Mouse (Mus musculus): ENCODE measurements at regions not wholly inside any gene's neighbourhood (a gene's known extent, or its start where the extent isn't known, plus 50 kb on each side); places are given as distances from the start of the nearest gene placed in this dataset.
"Not testable (repeated sequence)": the region's sequence is repeated elsewhere in the genome, so short reads cannot be mapped to it uniquely, and the experiment has no call there.

DNA sequence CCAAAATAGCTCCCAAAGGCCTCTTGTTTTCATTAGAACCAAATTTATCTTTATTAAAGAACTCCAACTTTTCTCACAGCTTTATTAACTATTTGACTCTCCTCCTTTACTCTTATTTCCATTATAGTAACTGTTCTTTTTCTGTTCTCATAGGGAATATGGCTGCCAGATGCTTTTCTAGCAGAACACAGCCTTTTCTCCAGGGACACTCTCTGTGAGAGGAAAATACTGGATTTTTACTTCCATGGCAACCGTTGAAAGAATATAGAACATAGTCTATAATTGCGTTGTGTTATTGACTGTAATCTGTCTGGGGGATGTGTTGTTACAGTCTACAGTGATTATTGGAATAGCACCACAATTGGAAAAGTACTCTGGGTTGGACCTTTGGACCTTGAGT lies 87.1 kb upstream of the Gm5148 start:
- no peak for ATAC-seq (replicated peaks; ENCODE audit: insufficient number of reproducible peaks, low FRiP score, low TSS enrichment, poor library complexity, severe bottlenecking)

DNA sequence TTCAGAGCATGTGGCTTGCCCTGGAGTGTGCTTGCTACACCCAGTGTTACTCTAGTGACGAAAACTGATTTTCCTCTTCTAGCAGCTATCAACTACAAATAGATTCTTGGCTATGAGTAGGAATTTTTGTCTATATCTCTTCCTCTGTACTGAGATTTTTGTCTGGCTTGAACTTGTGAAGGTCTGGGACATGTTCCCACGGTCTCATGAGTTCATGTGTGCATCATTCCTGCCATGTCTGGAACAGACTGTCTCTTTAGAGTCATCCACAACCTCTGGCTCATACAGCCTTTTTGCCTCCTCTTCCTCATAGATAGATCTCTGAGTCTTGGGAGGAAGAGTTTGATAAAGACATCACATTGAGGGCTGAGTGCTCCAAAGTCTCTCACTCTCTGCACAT lies 86.5 kb upstream of the Gm5148 start:
- ATAC-seq (replicated peaks; ENCODE audit: insufficient number of reproducible peaks, low FRiP score, low TSS enrichment, poor library complexity, severe bottlenecking): no peak

DNA sequence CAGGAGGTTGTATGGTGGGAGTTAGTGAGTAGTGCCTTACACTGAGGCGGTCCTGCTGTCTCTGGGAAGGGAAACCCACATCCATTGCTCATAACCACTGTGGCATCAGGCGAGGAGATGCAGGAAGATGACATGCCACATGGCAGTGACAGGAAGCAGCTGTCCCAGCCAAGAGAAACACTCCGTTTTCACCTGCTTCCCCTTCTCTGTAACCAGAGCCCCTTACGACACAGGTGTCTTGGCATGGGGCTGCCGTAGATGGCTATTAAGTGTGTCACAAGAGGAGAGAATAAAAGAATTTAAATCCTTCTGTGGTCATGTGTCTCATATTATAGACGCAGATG lies 81.5 kb upstream of the Gm5148 start:
- ATAC-seq (replicated peaks; ENCODE audit: insufficient number of reproducible peaks, low FRiP score, low TSS enrichment, poor library complexity, severe bottlenecking): no peak

DNA sequence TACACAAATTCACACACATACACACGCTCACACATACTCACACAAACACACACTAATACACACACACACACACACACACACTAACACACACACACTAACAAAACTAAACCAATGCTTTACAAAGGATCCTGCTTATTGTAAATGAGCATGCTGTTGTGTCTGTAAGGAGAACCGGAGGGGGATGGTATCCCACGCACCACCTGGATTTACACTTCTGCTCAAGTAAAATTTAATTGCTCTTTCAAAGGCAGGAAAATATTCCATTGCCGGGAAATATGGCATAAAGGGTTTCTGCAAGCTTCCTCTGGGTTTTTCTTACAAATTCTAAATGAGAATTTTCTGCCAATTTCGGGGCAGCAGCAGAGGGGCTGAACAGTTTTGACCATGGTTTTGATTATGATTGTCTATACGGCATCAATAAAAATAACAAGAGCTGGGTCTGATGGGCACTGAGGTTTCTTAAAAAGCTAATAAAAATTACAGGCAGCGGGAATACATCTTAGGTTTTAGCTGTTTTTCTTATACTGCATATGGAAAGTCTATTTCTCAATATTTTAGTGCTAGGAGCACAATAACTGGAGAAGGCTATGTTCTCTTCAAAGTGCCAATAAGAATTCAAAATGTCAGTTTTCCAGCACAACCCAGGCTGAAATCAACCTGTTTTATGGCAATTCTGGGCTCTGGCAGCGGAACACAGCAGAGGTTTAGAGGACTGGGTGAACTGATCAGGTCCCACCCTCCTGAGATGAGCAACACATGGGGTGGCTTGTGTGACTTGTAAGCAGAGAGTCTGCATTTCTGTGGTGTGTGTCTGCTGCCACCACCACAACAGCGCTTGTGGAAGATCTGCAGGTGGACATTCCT lies 80.9 kb upstream of the Gm5148 start:
- no peak for ATAC-seq (replicated peaks; ENCODE audit: insufficient number of reproducible peaks, low FRiP score, low TSS enrichment, poor library complexity, severe bottlenecking)

DNA sequence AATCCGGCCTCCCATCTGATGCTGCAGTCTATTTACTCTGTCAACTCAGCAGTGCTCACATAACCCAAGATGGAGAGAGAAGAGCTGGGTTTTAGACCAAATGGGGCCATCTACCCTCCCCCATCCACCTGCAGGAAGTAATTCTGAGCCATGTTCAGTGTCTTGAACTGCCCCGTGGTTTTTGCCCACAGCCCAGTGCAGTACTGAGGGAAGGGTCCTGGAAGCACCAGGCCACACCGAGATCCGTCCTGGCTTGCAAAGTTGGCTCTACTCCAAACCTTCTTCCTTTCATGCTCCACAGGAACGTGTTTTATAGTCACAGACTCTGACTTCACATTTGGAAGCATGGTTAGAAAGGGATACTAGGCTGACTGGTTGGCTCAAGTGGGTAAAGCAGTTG lies 80.0 kb upstream of the Gm5148 start:
- no peak for ATAC-seq (replicated peaks; ENCODE audit: insufficient number of reproducible peaks, low FRiP score, low TSS enrichment, poor library complexity, severe bottlenecking)

DNA sequence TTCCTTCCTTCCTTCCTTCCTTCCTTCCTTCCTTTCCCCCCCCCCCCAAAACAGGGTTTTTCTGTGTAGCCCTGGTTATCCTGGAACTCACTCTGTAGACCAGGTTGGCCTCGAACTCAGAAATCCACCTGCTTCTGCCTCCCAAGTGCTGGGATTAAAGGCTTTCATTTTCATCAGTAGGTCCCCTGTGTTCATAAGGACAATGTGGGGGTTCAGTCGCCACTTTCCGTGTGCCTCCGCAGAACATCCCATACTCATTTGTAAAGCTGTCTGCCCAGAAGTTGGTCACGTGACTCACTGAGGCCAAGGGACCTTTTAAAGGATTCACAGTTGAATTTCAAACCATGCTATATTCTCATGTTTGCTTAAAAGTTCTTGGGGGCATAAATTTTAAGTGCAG lies 79.5 kb upstream of the Gm5148 start:
- not testable (repeated sequence) for ATAC-seq (replicated peaks; ENCODE audit: insufficient number of reproducible peaks, low FRiP score, low TSS enrichment, poor library complexity, severe bottlenecking)

DNA sequence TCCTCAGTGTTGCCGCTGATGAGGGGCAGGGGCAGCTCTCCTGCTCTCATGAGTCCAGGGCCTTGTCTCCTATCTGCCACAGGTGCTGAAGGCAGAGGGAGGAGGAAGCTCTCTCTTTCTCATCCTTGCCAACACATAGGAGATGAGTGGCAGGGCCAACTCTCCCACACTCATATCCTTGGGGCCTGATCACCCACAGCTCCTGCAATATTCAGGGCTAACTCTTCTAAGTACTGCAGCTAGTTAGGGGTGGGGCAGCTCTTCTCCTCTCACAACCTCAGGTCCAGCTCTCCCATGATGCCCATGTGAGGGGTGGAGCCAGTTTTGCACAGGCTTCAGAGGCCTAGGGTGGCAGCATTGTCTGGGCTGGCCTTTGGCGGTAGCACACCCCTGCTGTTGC lies 77.3 kb upstream of the Gm5148 start:
- no peak for ATAC-seq (replicated peaks; ENCODE audit: insufficient number of reproducible peaks, low FRiP score, low TSS enrichment, poor library complexity, severe bottlenecking)

DNA sequence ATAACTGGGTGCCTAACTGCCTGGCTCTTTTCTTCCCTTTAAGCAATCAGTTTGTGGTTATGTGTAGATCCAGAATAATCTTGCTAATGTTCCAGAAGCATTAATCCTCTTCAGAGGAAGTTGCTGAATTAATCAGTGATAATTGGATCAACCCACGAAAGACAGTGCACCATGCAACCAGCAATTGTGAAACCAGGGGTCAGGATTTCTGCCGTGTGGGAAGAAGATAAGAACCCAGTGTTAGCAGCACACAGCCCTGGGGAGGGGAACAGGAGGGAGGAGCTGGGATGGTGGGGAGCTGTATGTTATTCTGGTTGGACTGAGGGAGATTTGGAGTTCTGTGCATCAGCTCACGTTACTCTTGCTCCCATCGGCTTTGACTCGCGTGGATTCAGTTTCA lies 75.5 kb upstream of the Gm5148 start:
- no peak for ATAC-seq (replicated peaks; ENCODE audit: insufficient number of reproducible peaks, low FRiP score, low TSS enrichment, poor library complexity, severe bottlenecking)

DNA sequence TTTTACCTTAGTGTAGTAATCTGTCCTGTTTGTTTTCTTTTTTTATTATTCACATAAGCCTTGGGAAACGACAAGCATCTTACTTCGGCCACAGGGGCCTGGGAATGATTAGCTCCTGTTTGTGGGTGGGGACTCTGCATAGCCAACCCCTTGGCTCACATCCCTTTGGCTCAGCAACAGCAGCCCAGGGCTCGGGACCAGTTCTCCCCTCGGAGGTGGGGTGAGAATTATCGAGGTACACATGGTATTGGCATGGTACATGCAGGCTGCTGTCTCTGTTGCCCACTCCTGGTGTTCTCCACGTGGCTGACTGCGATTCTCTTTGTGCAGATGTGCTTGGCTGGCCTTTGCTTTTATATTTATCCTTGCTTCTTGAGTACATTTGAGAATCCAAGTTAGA lies 65.4 kb upstream of the Gm5148 start:
- no peak for ATAC-seq (replicated peaks; ENCODE audit: insufficient number of reproducible peaks, low FRiP score, low TSS enrichment, poor library complexity, severe bottlenecking)

DNA sequence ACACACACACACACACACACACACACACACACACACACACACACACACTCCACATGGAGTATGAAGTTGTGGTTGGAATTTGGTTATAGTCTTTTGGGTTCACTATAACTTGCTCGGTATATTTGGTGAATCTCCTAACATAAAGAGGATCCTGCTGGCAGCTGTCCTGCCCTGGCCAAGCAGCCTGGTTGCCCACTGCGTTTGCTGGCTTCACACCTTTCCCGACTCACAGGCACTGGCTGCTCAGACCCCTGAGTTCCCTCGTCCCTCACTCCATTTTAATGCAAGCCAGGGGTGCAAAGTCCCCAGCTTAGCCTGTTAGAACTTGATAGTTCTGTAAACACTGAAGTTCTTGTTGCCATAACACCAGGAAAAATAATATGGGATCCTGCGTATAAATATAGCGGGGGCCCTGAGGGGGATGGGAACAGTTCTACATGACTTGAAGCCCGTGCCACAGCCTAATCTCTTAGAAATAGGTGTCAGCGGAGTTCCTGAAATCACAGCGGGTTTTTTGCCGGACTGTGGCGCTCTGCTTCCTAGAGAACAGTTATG lies 64.9 kb upstream of the Gm5148 start:
- ATAC-seq (replicated peaks; ENCODE audit: insufficient number of reproducible peaks, low FRiP score, low TSS enrichment, poor library complexity, severe bottlenecking): no peak

DNA sequence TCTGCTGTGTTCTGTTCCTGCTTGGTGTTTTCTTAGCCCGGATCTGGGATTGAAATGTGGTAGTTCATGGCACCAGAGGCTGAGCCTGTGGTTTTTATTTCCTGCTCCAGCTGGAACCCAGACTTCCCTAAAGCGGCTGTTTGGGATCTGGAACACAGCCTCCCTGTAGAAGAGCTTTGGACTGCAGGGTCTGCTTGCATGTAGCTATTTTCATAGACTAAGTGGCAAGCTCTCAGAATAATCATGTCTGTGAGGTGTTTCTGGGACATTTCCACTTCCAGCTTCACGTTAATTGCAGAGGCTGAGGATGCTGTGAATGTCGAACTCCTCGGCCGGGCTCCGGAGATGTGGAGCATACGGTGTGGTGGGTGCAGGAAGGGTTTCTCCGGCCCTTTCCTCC lies 64.1 kb upstream of the Gm5148 start:
- ATAC-seq (replicated peaks; ENCODE audit: insufficient number of reproducible peaks, low FRiP score, low TSS enrichment, poor library complexity, severe bottlenecking): no peak

DNA sequence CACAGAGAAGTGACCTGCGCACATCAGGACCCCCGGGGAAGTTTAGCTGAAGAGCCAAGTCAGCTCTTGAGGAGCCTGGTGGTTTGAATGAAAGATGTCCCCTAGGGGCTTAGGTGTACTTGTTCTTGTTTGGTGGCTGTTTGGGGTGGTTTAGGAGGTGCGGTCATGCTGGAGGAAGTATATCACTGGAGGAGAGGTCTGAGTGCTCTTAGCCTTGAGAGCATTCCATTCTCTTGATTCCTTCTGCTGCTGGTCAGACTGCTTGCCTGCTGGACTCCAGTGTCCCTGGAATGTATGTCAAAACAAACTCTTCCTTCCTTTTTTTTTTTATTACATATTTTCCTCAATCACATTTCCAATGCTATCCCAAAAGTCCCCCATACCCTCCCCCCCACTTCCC lies 62.5 kb upstream of the Gm5148 start:
- ATAC-seq (replicated peaks; ENCODE audit: insufficient number of reproducible peaks, low FRiP score, low TSS enrichment, poor library complexity, severe bottlenecking): no peak

DNA sequence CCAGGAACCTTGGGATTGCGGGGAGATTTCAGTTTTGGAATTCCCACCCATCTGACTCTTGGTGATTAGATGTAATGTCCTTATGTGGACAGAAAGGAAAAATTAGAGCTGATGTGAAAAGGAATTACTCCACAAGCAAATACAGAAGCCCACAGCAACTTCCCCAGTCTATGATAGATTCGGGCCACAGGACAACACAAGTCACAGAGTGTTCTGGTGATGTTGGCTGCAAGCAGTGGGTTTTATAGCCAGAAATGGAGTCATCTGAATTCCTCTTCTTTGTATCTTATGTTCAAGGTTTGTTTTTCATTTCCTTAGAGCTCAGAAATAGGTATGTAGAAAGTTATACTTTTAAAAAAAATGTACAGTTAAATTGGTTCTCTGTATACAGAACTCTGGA lies 56.8 kb upstream of the Gm5148 start:
- no peak for ATAC-seq (replicated peaks; ENCODE audit: insufficient number of reproducible peaks, low FRiP score, low TSS enrichment, poor library complexity, severe bottlenecking)

DNA sequence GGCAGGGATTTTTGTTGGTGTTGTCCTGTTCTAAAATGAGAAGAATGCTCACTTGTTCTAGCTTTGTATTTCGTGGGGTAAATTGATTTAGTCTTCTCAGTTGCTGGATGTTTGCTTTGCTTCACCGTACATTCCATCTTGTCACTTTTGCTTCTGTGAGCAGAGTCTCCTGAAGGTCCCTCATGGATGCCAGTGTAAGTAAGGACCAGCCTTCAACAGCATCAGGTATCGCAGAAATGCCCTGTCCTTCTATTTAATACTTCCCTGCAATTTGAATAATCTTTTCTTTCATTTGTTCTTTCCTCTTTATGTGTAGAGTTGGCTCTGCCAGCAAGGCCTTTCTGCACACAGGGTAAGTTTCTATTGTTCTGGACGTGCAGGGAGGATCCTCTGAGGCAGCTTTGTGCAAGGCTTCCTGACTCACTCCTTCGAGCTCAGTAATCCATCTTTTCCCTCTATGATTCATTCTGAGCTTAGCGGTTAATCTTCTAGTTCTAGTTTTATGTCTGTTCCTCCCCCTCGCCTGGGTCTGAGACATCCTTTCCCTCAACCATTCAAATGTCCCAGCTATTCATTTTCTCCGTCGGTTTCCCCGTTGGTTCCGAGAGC lies 55.7 kb upstream of the Gm5148 start:
- ATAC-seq (replicated peaks; ENCODE audit: insufficient number of reproducible peaks, low FRiP score, low TSS enrichment, poor library complexity, severe bottlenecking): no peak

DNA sequence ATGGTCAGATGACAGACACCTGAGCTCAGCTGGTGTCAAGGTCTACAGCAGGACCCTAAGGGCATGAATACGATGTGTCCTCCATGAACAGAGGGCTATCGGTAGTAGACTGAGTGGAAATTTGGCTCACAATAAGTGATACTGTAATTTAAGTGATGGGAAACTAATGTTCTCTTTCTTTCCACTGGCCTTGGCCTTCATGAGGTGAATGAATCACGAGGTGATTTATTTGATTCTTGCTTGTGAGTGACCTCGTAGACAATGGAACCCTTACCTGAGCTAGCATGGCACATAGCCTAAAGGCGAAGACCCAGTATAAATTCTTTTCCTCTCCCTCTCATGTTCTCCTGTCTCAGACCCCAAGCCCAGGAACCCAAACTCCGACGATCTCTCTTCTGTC lies 54.1 kb upstream of the Gm5148 start:
- ATAC-seq (replicated peaks; ENCODE audit: insufficient number of reproducible peaks, low FRiP score, low TSS enrichment, poor library complexity, severe bottlenecking): no peak

DNA sequence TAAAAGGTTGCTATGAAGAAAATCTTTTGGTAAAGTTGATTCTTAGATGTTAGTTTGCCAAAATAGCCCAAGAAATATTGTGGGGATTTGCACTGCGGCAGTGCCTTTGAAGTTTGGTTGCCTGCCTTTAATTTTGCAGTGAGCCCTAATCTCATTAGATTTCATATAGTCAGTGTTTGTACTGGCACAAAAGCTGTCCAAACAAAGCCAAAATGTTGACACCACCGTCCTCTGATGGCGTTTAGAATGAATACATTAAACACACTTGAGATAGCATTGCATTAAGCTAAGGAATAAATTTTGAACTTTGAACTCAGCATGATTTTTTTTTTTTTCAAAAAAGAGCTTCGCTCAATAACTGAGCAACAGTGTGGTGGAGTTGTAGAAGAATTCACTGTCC lies 51.9 kb upstream of the Gm5148 start:
- ATAC-seq (replicated peaks; ENCODE audit: insufficient number of reproducible peaks, low FRiP score, low TSS enrichment, poor library complexity, severe bottlenecking): no peak

Data from monocyte, adult 5-6 weeks (primary cell).